Mouse (Mus musculus): ENCODE measurements at regions not wholly inside any gene's neighbourhood (a gene's known extent, or its start where the extent isn't known, plus 50 kb on each side); places are given as distances from the start of the nearest gene placed in this dataset.

DNA sequence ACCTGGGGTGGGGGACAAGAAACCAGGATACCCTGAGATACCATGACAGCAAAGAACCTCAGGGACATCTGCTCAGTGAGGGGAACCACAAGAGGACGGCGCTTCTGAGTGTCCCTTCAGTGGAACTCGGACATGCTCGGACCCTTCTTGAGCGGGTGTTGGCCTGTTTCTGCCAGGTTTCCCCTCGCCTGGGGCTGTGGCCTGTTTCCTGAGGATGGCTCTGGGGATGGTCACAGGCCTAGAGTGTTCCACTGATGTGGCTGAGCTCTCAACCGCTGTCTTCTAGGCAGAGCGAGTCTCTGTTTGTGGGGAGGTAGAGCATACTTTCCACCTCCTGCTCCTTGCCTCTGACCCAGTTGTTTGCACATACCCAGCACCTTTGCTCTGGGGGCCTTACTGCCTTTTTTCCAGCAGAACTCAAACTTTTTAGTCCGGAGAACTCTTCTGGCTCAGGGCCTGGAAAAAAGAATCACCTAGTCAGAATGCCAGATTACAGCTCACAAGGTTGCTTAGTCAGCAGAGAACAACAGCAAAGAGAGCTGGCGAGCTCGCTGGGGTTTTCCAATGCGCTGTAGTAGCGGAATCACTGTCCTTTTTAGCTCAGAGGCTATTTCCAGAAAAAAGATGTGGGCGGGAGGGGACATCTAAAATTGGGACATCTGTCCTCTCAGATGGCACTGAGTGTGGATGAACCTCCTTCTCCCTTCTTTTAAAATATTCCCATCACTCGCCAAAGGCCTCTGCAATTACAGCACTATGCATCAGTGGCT is 65.3 kb downstream of the Med10 start:
- DNase-seq (ENCODE audit: low spot score in 2 of 2), result no peak

- no peak for DNase-seq (ENCODE audit: low spot score in 2 of 2)
These were observed 94.3 kb downstream of the Med10 start for GRCm38 (mm10) chr13:69896536-69896935.

DNA sequence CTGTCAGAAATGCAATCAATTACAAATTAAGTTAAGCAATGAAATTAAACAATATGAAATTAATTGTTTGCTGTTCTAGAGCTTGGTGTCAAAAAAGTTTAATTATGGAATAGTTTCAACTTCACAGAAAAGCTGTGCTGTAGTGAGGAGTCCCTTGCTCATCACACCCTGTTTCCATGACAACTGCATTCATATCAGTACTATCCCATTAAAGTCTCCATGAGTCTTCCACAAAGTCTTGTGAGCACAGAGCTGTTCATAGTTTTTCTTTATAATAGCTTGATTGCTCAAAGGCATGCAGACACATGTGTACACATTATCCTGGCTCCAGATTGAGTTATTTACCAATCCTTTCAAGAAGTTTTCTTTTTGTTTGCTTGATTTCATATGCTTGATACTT is 98.9 kb downstream of the Med10 start:
- DNase-seq (ENCODE audit: low spot score in 2 of 2), result no peak

- DNase-seq (ENCODE audit: low spot score in 2 of 2), result no peak
These were observed 104.8 kb downstream of the Med10 start for GRCm38 (mm10) chr13:69906802-69907537.

- DNase-seq (ENCODE audit: low spot score in 2 of 2), result no peak
These were observed 113.6 kb downstream of the Med10 start for GRCm38 (mm10) chr13:69915796-69916195.

GRCm38 (mm10) chr13:69932695-69933550 is 130.7 kb downstream of the Med10 start:
- DNase-seq (ENCODE audit: low spot score in 2 of 2), result no peak

- no peak for DNase-seq (ENCODE audit: low spot score in 2 of 2)
These were observed 131.3 kb downstream of the Med10 start for GRCm38 (mm10) chr13:69933551-69933845.

- no peak for DNase-seq (ENCODE audit: low spot score in 2 of 2)
These were observed 137.6 kb downstream of the Med10 start for GRCm38 (mm10) chr13:69939791-69940190.

- DNase-seq (ENCODE audit: low spot score in 2 of 2), result no peak
These were observed 142.5 kb downstream of the Med10 start for GRCm38 (mm10) chr13:69944651-69945050.

DNA sequence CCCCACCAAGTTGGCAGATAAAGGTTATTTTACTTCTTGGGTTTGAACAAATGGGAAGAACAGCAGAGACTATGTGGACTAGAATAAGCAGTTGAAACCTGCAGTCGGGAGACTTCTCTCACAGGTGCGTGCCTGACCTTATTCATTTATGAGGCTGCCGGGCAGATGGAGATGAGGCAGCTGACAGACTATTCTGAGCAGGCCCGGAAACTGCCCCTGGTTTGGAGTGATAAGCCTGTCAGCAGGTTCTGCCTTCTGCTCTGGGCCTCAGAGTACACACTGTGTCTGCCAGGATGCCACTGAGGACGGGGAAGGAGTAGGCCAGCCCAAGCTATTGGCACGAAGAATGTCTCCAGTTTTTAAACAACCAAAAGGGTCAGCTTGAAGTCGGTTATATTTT is 144.4 kb downstream of the Med10 start:
- no peak for DNase-seq (ENCODE audit: low spot score in 2 of 2)

- no peak for DNase-seq (ENCODE audit: low spot score in 2 of 2)
These were observed 149.9 kb downstream of the Med10 start for GRCm38 (mm10) chr13:69952061-69952460.

- DNase-seq (ENCODE audit: low spot score in 2 of 2), result no peak
These were observed 152.0 kb downstream of the Med10 start for GRCm38 (mm10) chr13:69954171-69954570.

DNA sequence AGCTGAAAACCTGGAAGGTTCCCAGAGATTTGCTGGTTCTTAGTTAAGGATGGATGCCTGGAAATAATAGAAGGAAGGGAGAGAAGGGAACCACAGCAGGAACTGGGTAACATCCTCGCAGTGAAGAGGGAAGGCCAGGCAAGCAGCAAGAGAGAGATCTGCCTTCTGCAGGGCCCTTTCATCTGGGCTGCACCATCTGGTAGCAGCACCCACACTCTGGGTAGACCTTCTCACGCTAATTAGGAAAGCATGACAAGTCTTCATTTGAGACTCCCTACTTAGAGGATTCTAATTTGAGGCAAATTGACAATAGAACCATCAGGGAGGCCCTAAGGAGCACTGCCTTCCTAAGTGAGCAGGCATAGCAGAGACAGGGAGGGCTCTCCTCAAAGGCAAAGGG is 153.3 kb downstream of the Med10 start:
- no peak for DNase-seq (ENCODE audit: low spot score in 2 of 2)

- no peak for DNase-seq (ENCODE audit: low spot score in 2 of 2)
These were observed 161.7 kb downstream of the Med10 start for GRCm38 (mm10) chr13:69963944-69964343.

GRCm38 (mm10) chr13:69971281-69972057 is 169.3 kb downstream of the Med10 start:
- no peak for DNase-seq (ENCODE audit: low spot score in 2 of 2)

- no peak for DNase-seq (ENCODE audit: low spot score in 2 of 2)
These were observed 172.6 kb downstream of the Med10 start for GRCm38 (mm10) chr13:69974835-69975234.

- DNase-seq (ENCODE audit: low spot score in 2 of 2), result no peak
These were observed 182.0 kb downstream of the Med10 start for GRCm38 (mm10) chr13:69984159-69984558.

GRCm38 (mm10) chr13:69987181-69987580 is 185.0 kb downstream of the Med10 start:
- no peak for DNase-seq (ENCODE audit: low spot score in 2 of 2)

DNA sequence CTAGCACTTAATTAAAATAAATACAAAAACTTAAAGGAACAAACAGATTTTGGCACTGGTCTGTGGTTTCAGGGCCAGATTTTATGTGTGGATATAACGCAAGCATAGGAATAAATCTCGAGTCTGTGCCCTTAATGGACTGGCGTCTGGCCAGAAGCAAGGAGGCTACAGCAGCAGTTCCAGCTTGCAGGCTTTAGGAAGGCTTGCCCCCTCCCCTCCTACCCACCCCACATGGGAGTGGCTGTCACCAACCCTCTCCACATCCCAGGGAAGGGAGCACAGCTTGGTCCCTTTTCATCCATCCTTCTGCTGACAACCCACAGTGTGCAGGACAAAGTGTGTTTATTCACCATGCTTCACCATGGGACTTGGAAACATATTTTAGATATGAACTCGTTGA is 186.1 kb downstream of the Med10 start:
- no peak for DNase-seq (ENCODE audit: low spot score in 2 of 2)

GRCm38 (mm10) chr13:69991253-69991891 is 189.2 kb downstream of the Med10 start:
- peak in 1 of 2 experiments; percentile 45 for DNase-seq (ENCODE audit: low spot score in 2 of 2)

DNA sequence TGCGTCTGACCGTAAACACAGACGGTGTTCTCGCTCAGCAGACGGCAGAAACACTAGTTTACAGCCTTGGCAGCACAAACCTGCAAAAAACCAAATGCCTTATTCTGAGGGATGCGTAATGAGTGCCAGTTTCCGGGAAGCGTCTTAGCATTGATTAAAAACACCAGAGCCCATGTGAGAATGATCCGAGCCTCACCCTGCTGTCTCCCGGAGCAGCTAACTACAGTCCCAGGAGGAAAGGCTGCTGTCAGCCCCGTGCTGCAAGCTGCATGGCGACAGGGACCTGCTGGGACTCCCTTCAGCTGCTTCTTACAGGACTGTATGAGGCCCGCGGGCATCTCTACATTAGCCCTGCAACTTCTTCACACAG is 189.7 kb downstream of the Med10 start:
- no peak for DNase-seq (ENCODE audit: low spot score in 2 of 2)

Measured in thymus, postnatal 10 days (tissue).